Mouse (Mus musculus): ENCODE results near the gene Teddm1a. TPM values are rescaled to one million over a fixed set of nuclear protein-coding genes. Genes with fewer than 3 reads are reported as not detected.
A peak's percentile ranks its signal among the peaks of the same experiment; 100 is the strongest.

Teddm1a gene
- polyA plus RNA-seq, 1 experiment from 2014 or later: not detected

DNA sequence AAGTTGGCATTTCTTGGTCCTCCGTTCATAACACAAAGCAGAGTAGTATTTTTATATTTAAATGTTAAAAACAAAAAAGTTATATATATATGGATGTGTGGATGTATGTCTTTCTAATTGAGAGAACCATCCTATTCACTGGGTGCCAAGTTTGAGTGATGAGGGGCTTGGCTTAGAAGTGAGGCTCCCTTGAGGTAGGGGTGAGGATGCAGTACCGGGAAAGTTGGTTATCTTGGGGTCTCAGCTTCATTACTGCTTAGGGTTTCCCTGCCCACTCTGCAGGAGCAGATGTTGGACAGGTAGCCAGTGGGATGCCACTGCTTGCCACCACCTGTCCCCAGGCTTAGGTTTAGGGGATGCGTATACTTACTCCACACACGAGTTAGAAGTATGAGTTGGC, 17.2 kb downstream of the Teddm1a start:
- Histone ChIP-seq H3K4me1 (replicated peaks) (no peaks in the 10 kb centered on the region), H3K27me3 (no peaks in the 10 kb centered on the region), H3K4me3 (no peak overlapping the region), H3K9me3 (no peaks in the 10 kb centered on the region), H3K27ac (replicated peaks) (no peak overlapping the region), H3K36me3 (peaks cover 68% of the 10 kb centered on the region), H3K9ac (no peak overlapping the region), H3K4me2 (no peak overlapping the region)
- WGBS: 91% methylated on average over 4 of the region's 4 CpGs
- ATAC-seq (ENCODE audit: low FRiP score, low read depth): no peak

DNA sequence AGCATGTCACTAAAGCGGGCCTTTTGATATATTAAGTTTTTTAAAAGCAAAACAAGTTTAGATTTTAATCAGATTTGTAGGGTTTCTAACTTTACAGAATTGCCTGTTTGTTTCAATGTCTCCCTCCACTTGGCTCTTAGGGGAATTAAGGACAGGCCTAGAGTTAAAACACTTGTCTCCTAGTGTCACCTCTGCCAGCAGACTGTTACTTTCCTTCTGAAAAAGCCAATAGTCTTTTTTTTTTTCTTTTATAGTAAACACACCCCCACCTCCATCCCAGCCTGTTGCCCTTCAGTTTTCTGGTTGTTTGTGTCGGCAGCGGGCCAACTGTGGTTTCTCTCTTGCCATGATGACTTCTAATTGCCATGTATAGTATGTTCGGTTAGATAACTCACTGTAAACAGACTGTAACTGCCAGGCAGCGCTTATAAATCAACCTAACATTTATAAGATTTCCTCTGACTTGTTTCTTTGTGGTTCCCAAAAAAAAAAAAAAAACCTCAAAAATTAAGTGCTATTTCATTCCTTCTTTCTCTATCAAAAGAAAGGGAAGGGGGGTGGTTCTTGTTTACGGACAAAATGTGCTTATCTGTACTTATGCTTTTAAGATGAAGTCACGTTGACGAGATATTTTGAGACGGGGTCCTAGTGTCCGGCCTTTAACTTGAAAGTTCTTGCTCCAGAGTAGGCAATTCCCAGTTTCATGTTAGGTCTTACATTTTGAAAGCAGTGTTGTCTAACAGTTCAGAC, 17.8 kb downstream of the Teddm1a start:
- Histone ChIP-seq H3K4me3 (no peak overlapping the region), H3K27ac (replicated peaks) (no peak overlapping the region), H3K9me3 (no peaks in the 10 kb centered on the region), H3K36me3 (peaks cover 61% of the 10 kb centered on the region), H3K4me2 (no peak overlapping the region), H3K9ac (no peak overlapping the region), H3K4me1 (replicated peaks) (no peaks in the 10 kb centered on the region), H3K27me3 (no peaks in the 10 kb centered on the region)
- WGBS: 93% methylated on average over 10 of the region's 10 CpGs
- ATAC-seq (ENCODE audit: low FRiP score, low read depth): no peak

DNA sequence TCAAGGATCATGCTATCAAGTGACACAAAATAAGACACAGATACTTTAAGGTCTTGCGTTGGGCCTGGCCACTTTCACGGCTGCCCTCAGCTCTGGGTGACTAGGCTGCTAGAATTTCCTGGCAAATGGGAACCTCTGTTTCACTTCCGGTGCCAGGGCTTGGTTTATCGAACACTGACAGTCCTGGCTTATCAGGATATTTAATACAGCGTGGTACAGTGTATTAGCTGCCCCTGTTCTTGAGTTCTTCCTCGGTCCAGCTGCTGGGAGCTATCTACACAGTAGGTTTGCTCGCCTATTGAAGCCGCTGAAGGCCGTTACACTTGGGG, 18.4 kb downstream of the Teddm1a start:
- no peaks in the 10 kb centered on the region for H3K9me3 ChIP-seq
- WGBS: 94% methylated on average over 9 of the region's 9 CpGs
- no peaks in the 10 kb centered on the region for H3K27me3 ChIP-seq
- H3K9ac ChIP-seq: no peak overlapping the region
- peaks cover 56% of the 10 kb centered on the region for H3K36me3 ChIP-seq
- H3K27ac ChIP-seq (replicated peaks): no peak overlapping the region
- no peak overlapping the region for H3K4me2 ChIP-seq
- ATAC-seq (ENCODE audit: low FRiP score, low read depth): no peak
- H3K4me3 ChIP-seq: no peak overlapping the region
- no peaks in the 10 kb centered on the region for H3K4me1 ChIP-seq (replicated peaks)

DNA sequence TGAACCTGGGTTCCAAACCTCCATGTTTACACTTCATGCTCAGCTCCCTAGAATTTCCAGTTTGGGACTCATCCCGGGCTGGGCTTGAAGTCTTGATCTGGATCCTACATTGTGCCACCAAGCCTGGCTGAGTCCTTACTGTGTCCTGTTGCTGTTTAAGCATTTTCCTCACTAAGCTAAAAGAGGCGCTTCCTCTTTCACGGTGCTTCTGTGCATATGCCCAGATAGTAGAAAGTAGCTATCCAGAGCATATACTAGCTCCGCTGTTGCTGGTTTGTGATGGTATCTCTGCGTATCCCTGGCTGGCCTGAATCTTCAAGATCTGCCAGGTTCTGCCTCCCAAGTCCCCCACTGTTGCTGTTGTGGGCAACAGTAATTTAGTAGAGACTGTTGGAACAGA, 18.9 kb downstream of the Teddm1a start:
- 93% methylated on average over 5 of the region's 5 CpGs for WGBS
- H3K9ac ChIP-seq: no peak overlapping the region
- peaks cover 51% of the 10 kb centered on the region for H3K36me3 ChIP-seq
- 0 out of 2 replicates have a peak overlapping the region, but pooled peaks have one; percentile 5 for H3K27ac ChIP-seq (replicated peaks)
- H3K4me1 ChIP-seq (replicated peaks): no peaks in the 10 kb centered on the region
- ATAC-seq (ENCODE audit: low FRiP score, low read depth): no peak
- H3K27me3 ChIP-seq: no peaks in the 10 kb centered on the region
- H3K9me3 ChIP-seq: no peaks in the 10 kb centered on the region
- no peak overlapping the region for H3K4me3 ChIP-seq
- no peak overlapping the region for H3K4me2 ChIP-seq

DNA sequence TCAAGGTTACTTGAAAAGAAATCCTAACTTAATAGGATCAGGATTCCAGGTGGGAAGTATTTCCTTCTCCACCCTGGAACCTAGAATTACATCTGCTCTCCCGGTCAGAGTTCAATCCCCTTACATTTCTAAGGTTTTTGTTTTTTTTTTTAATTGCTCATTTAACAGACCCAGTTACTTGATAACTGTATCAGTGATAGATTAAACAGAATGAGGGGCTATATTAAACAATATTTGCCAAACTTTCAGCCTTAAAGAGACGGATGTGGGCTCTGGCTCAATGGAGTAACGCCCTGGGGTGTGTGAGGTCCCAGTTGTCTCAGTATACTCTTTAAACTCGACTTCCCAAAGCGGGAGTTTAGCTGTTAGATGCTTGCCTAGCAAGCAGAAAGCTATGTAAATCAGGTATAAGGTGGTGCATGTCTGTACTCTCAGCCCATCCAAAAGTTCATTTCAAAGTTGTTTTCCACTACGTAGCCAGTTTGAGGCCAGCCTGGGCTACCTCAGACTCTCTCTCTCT, 19.8 kb downstream of the Teddm1a start:
- Histone ChIP-seq H3K4me3 (no peak overlapping the region), H3K27me3 (no peaks in the 10 kb centered on the region), H3K4me2 (no peak overlapping the region), H3K27ac (replicated peaks) (no peak overlapping the region), H3K9ac (no peak overlapping the region), H3K36me3 (peaks cover 43% of the 10 kb centered on the region), H3K4me1 (replicated peaks) (no peaks in the 10 kb centered on the region), H3K9me3 (no peaks in the 10 kb centered on the region)
- ATAC-seq (ENCODE audit: low FRiP score, low read depth): no peak
- WGBS: 91% methylated on average over 6 of the region's 6 CpGs

DNA sequence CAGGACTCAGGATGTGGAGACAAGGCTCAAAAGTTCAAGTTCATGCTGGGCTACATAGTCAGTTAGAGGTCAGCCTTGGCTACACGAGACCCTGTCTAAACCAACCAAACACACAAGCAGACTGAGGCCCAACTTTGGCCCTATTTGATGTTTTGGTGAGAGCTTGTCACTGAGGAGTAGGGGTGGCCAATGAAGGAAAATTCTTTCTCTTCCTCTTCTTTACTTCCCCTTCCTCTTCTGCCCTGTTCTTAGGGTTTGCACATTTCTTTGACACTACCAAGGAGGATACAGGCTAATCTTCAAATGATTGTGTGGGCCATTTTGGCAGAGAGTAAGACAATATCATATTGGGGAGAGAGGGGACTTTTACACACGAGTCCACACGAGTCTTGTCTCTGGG, 22.3 kb downstream of the Teddm1a start:
- WGBS: 87% methylated on average over 3 of the region's 3 CpGs

DNA sequence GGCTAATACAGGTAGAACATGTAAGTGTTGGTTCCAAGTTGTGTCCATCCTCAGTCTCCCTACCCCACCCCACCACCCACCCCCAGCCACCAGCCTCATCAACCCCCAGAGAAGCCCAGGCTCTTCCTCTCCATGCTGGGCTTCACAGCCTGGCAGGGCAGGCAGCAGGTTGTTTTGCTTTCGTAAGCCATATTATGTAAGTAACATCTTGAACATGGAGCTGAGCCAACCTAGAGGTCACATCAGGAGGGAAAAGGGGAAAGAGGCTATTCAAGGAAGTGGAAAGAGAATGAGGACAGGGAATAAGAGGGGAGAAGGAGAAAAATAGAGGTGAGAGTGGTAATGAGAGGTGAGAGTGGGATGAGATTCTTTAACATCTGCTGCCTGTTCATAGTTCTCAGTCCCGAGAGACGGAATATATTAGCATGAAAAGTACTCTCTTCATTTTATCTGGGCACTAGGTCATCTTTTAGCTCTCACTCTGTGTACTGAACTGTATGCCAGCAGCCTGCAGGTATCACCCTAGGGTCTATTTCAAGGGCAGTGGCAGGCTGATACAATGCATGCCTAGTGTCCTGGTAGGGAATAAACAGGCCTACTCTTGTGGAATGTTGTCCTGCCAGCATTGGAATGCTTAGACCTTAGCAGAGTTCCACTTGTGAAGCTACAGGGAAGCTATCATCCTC, 27.1 kb downstream of the Teddm1a start:
- 76% methylated on average over 3 of the region's 3 CpGs for WGBS
- no peak for ATAC-seq (ENCODE audit: low FRiP score, low read depth)
- Histone ChIP-seq H3K9ac (no peak overlapping the region), H3K36me3 (no peaks in the 10 kb centered on the region), H3K27ac (replicated peaks) (no peak overlapping the region), H3K27me3 (no peaks in the 10 kb centered on the region), H3K9me3 (no peaks in the 10 kb centered on the region), H3K4me3 (no peak overlapping the region), H3K4me1 (replicated peaks) (no peaks in the 10 kb centered on the region), H3K4me2 (no peak overlapping the region)

More for the DNA sequence above, 22.3 kb downstream of the Teddm1a start:
- Histone ChIP-seq H3K27ac (replicated peaks) (no peak overlapping the region), H3K4me1 (replicated peaks) (no peaks in the 10 kb centered on the region), H3K27me3 (no peaks in the 10 kb centered on the region), H3K9me3 (no peaks in the 10 kb centered on the region), H3K36me3 (peaks cover 18% of the 10 kb centered on the region), H3K4me2 (no peak overlapping the region), H3K9ac (no peak overlapping the region), H3K4me3 (no peak overlapping the region)
- no peak for ATAC-seq (ENCODE audit: low FRiP score, low read depth)

DNA sequence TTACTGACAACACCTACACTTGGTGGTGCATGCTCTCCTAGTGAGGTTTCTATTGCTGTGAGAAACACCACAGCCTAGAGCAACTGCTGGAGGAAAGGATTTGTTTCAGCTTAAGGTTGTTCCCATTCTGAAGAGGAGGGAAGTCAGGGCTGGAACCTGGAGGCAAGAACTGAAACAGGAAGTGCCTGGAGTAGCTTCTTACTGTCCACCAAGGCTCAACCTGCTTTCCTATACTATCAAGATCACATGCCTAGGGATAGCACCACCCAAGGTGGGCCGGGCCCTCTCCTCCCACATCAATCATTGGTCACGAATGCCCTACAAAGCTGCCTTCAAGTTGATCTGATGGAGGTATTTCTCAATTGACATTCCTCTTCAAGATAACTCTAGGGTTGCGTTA, 30.1 kb downstream of the Teddm1a start:
- Histone ChIP-seq H3K4me2 (no peak overlapping the region), H3K9me3 (no peaks in the 10 kb centered on the region), H3K4me1 (replicated peaks) (no peaks in the 10 kb centered on the region), H3K27ac (replicated peaks) (no peak overlapping the region), H3K4me3 (no peak overlapping the region), H3K27me3 (no peaks in the 10 kb centered on the region), H3K36me3 (no peaks in the 10 kb centered on the region), H3K9ac (no peak overlapping the region)
- ATAC-seq (ENCODE audit: low FRiP score, low read depth): no peak
- 95% methylated on average over 3 of the region's 3 CpGs for WGBS

DNA sequence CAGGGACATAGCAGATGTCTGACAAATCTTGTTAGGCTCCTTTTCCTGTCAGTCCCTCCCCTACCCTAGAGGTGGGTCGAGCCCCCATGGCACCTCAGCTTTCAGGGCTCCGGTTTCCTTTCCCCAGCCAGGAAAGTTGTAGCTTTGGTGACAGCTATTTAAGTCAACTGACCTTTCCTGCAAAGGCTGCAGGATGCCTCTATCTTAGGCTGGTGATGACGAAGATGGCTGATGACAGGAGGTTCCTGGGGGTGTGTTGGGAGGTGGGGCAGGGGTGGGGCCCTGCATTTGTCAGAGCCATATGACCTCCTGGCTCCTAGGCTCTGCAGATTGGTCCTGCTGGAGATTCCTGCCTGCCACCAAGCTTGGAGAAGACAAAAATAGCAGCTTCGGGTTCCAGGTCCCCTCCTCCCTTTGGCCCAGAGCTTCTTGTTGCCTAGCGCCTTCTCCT, 31.1 kb downstream of the Teddm1a start:
- no peak overlapping the region for H3K27ac ChIP-seq (replicated peaks)
- 62% methylated on average over 5 of the region's 5 CpGs for WGBS
- no peaks in the 10 kb centered on the region for H3K9me3 ChIP-seq
- no peak overlapping the region for H3K9ac ChIP-seq
- H3K4me3 ChIP-seq: no peak overlapping the region
- no peak for ATAC-seq (ENCODE audit: low FRiP score, low read depth)
- no peaks in the 10 kb centered on the region for H3K4me1 ChIP-seq (replicated peaks)
- no peak overlapping the region for H3K4me2 ChIP-seq
- no peaks in the 10 kb centered on the region for H3K36me3 ChIP-seq
- H3K27me3 ChIP-seq: no peaks in the 10 kb centered on the region

DNA sequence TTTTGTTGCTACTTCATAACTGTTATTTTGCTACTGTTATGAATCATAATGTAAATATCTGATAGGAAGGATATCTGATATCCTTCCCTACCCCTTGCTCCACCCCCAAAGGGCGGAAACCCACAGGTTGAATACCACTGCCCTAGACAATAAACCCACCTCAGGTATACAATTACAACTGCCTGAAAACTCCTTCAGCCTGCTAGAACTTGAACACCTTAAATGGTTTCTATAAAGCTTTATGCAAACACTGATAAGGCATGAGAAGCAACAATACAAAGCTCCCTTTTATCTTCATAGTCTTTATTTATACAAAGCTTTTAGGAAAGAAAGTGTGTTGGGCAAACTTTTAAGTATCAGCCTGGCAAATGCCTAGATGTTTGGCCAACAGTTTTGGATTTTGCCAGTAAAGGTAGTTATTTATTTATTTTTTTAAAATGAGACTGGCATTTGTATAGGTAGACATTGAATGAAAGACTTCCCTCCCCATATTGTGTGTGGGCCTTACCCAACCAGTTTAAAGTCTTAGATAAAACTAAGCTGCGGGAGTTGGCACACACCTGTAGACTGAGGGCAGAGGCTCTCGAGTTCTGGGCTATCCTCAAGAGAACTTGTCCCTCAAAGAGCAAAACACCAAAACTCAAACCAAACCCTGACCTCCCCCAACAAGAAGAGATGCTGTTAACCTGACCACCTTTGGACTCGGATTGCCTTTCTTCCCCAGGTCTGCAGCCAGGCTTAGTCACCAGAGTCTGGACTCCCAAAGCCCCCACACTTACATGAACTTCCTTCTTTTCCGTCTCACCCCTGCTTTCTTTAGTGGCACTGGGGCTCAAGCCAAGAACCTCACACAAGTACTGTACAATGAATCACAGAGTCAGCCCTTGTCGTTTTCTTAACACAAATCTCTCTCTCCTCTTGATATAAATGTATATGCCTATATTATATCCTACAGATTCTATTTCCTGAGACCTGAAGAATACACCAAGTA, 33.1 kb downstream of the Teddm1a start:
- Histone ChIP-seq H3K4me3 (no peak overlapping the region), H3K36me3 (no peaks in the 10 kb centered on the region), H3K4me1 (replicated peaks) (no peaks in the 10 kb centered on the region), H3K27me3 (no peaks in the 10 kb centered on the region), H3K9me3 (no peaks in the 10 kb centered on the region), H3K9ac (no peak overlapping the region), H3K27ac (replicated peaks) (no peak overlapping the region), H3K4me2 (no peak overlapping the region)
- ATAC-seq (ENCODE audit: low FRiP score, low read depth): no peak
- 88% methylated on average over 6 of the region's 6 CpGs for WGBS

DNA sequence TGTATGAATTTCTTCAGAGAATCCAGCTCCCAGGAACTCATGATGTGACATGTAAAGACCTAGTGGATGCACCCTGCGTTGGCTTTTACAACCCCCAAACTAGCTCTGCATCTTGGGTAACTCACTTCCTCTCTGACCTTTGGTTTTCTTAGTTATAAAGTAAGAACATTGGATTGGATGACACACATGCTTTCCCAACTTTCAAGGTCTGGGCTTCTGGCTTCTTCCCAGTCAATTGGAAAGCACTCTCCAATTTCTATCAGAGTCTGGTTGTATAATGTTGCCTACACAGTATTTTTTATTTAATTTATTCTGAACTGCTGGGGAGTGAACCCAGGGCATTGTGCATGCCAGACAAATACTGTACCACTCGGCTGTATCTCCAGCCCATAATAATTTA, 38.9 kb downstream of the Teddm1a start:
- WGBS: 88% methylated on average over 2 of the region's 2 CpGs
- no peaks in the 10 kb centered on the region for H3K9me3 ChIP-seq
- H3K36me3 ChIP-seq: no peaks in the 10 kb centered on the region
- no peak overlapping the region for H3K9ac ChIP-seq
- no peak overlapping the region for H3K4me3 ChIP-seq
- no peaks in the 10 kb centered on the region for H3K27me3 ChIP-seq
- no peak for ATAC-seq (ENCODE audit: low FRiP score, low read depth)
- no peaks in the 10 kb centered on the region for H3K4me1 ChIP-seq (replicated peaks)
- no peak overlapping the region for H3K4me2 ChIP-seq
- H3K27ac ChIP-seq (replicated peaks): no peak overlapping the region

DNA sequence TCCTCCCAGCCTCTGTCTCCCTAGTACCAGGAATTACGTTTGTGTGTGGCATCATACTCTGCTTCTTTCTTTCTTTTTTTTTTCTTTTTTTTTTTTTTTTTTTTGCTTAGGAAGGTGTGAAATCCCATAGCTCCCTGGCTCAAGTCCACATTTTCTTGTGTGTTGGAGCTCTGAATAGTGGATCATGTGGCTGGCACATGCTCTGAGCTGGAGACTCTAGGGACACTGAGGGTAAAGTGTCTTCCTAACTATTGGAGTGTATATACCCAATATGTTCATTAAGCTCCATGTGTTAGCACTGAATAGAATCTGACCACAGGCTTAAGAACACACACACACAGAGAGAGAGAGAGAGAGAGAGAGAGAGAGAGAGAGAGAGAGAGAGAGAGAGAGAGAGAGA, 42.2 kb downstream of the Teddm1a start:
- Histone ChIP-seq H3K9ac (no peak overlapping the region), H3K9me3 (no peaks in the 10 kb centered on the region), H3K36me3 (no peaks in the 10 kb centered on the region), H3K4me3 (no peak overlapping the region), H3K27ac (replicated peaks) (no peak overlapping the region), H3K4me1 (replicated peaks) (no peaks in the 10 kb centered on the region), H3K4me2 (no peak overlapping the region), H3K27me3 (no peaks in the 10 kb centered on the region)
- ATAC-seq (ENCODE audit: low FRiP score, low read depth): no peak
- 64% methylated on average over 1 of the region's 1 CpGs for WGBS
